Mouse (Mus musculus) hindbrain, embryonic 14.5 days (tissue): ENCODE measurements at regions not wholly inside any gene's neighbourhood (a gene's known extent, or its start where the extent isn't known, plus 50 kb on each side); places are given as distances from the start of the nearest gene placed in this dataset.
A peak's percentile ranks its signal among the peaks of the same experiment; 100 is the strongest.

Experiments
- ATAC-seq: fragments of 200-750 bp; cut with Nextera tagmentation; 2 replicates; pipeline ENCODE4 v1.8.0; 2017; ENCODE audit warnings: moderate number of reproducible peaks, mild to moderate bottlenecking, moderate TSS enrichment, moderate library complexity; ENCODE audit not compliant: low FRiP score
- DNase-seq: peaks from one replicate; pipeline ENCODE4 v3.0.0-alpha.2; 2015; ENCODE audit warnings: low spot score
- H3K27ac ChIP-seq: fragments of 300-500 bp; sonication (generic); 2 replicates; pipeline ENCODE4 v1.5.1; 2014; ENCODE audit warnings: mild to moderate bottlenecking, moderate library complexity
- H3K27me3 ChIP-seq: fragments of 300-500 bp; sonication (generic); 2 replicates; pipeline ENCODE4 v1.6.1; 2014; ENCODE audit warnings: mild to moderate bottlenecking, low read length, mixed read lengths; ENCODE audit not compliant: control insufficient read depth, insufficient read depth
- H3K36me3 ChIP-seq: fragments of 300-500 bp; sonication (generic); replicated peaks from 2 replicates; pipeline ENCODE4 v1.6.1; 2014; ENCODE audit not compliant: control insufficient read depth, insufficient read depth
- H3K4me1 ChIP-seq: fragments of 300-500 bp; sonication (generic); replicated peaks from 2 replicates; pipeline ENCODE4 v1.6.1; 2014; ENCODE audit warnings: antibody characterized with exemption, low read length, mixed read lengths; ENCODE audit not compliant: control insufficient read depth, insufficient read depth
- H3K4me2 ChIP-seq: fragments of 300-500 bp; sonication (generic); replicated peaks from 2 replicates; pipeline ENCODE4 v1.6.1; 2014; ENCODE audit warnings: mild to moderate bottlenecking, moderate library complexity
- H3K4me3 ChIP-seq: fragments of 300-500 bp; sonication (generic); replicated peaks from 2 replicates; pipeline ENCODE4 v1.5.1; 2014; ENCODE audit warnings: mild to moderate bottlenecking, low read length
- H3K9ac ChIP-seq: fragments of 300-500 bp; sonication (generic); 2 replicates; pipeline ENCODE4 v1.6.1; 2014
- H3K9me3 ChIP-seq: fragments of 300-500 bp; sonication (generic); 2 replicates; pipeline ENCODE4 v1.6.1; 2016; ENCODE audit warnings: low read length; ENCODE audit not compliant: control insufficient read depth
- WGBS: fragments of 180-500 bp; shearing (Covaris S2); extraction: QIAGEN DNeasy Blood & Tissue Kit; methylation state at CpG from one replicate; pipeline ENCODE4 v1.1.7; 2014; 5-methylcytosine and 5-hydroxymethylcytosine counted together

GRCm38 (mm10) chr6:88978970-88979369, 76.9 kb downstream of the Tpra1 start:
- H3K4me2 ChIP-seq: no peak overlapping the region
- H3K27ac ChIP-seq: no peak overlapping the region
- no peak overlapping the region for H3K9ac ChIP-seq
- no peak for ATAC-seq
- no peaks in the 10 kb centered on the region for H3K27me3 ChIP-seq
- no peaks in the 10 kb centered on the region for H3K9me3 ChIP-seq
- peaks cover 48% of the 10 kb centered on the region for H3K4me1 ChIP-seq
- DNase-seq: no peak
- H3K36me3 ChIP-seq: no peaks in the 10 kb centered on the region
- WGBS: 20% methylated on average over 4 of the region's 4 CpGs
- no peak overlapping the region for H3K4me3 ChIP-seq

DNA sequence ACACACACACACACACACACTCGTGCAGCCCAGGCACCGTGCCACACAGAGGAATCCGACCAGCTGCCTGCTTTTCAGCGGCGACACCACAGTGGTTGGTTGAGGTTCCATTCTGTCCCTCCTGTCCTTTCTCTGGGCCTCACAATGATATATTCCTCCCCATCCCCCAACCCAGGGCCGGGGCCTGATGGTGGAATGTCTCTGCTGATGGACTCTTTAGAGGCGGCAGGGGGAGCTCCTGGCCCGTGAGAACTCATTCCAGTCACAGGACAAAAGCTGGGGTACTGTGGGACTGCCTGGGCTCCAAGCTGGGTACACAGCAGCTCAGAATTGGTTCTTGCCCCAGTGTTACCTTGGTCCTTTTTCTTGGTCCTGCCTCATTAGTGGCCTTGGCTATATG, 78.1 kb downstream of the Tpra1 start:
- peak overlapping the region; percentile 27 for H3K27ac ChIP-seq
- H3K4me2 ChIP-seq: no peak overlapping the region
- H3K27me3 ChIP-seq: no peaks in the 10 kb centered on the region
- H3K4me1 ChIP-seq: peaks cover 37% of the 10 kb centered on the region
- peak; percentile 86 for ATAC-seq
- no peaks in the 10 kb centered on the region for H3K9me3 ChIP-seq
- peak overlapping the region; percentile 7; the same call in 1 of the 2 replicates for H3K9ac ChIP-seq
- no peak overlapping the region for H3K4me3 ChIP-seq
- WGBS: 1% methylated on average over 8 of the region's 8 CpGs
- DNase-seq: peak; percentile 86
- no peaks in the 10 kb centered on the region for H3K36me3 ChIP-seq

- no peak overlapping the region; the same call in 1 of the 2 replicates for H3K4me2 ChIP-seq
Measured at GRCm38 (mm10) chr6:88981544-88981943, 79.5 kb downstream of the Tpra1 start.

DNA sequence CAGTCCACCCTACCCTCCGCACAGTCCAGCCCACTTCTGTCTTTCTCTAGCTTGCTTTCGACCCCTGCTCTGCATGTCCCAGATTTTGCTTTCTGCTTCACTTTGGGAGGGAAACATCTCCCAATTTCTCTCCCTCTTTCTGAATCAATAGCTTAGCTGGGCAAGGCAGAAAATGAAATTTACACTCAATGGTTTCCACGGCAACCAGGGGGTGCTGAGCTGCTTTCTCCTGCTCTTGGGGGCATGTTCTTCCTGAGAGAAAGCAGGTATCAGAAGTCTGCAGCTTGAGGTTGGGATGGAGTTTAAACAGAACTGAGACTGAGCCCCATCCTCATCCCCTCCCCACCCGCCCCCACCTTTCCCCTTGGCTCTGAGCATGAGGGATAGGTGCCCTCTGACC, 82.1 kb downstream of the Tpra1 start:
- H3K27me3 ChIP-seq: no peaks in the 10 kb centered on the region
- no peak for ATAC-seq
- no peak overlapping the region for H3K4me3 ChIP-seq
- H3K9me3 ChIP-seq: no peaks in the 10 kb centered on the region
- H3K36me3 ChIP-seq: no peaks in the 10 kb centered on the region
- peaks cover 11% of the 10 kb centered on the region for H3K4me1 ChIP-seq
- H3K9ac ChIP-seq: no peak overlapping the region
- no peak overlapping the region for H3K27ac ChIP-seq
- no peak overlapping the region for H3K4me2 ChIP-seq
- WGBS: 72% methylated on average over 4 of the region's 4 CpGs
- no peak for DNase-seq

More at GRCm38 (mm10) chr6:88981544-88981943, 79.5 kb downstream of the Tpra1 start:
- H3K27ac ChIP-seq: no peak overlapping the region
- H3K9me3 ChIP-seq: no peaks in the 10 kb centered on the region
- H3K4me3 ChIP-seq: no peak overlapping the region
- H3K36me3 ChIP-seq: no peaks in the 10 kb centered on the region
- peak; percentile 53 for DNase-seq
- peak overlapping the region; percentile 30 for H3K9ac ChIP-seq
- peak; percentile 11; the same call in 1 of the 2 replicates for ATAC-seq
- H3K4me1 ChIP-seq: peaks cover 32% of the 10 kb centered on the region
- 4% methylated on average over 7 of the region's 7 CpGs for WGBS
- H3K27me3 ChIP-seq: no peaks in the 10 kb centered on the region

DNA sequence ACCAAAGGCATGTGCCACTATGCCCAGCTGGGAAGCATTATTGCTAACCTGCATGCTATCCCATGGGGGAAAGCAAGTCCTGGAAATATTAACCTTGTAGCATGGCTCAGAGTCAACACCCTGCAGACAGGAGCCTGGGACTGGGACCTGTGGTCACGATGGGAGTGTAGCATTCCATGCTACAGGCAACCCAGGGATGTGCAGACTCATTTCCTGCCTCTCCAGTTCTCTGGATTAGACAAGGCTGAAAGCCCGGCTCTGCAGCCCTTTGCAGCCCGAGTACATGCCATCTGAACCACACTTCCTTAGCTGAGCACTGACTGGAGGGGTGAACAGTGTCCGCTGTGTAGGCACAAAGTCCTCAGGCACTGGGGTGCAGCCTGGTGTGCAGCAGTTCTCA, 82.8 kb downstream of the Tpra1 start:
- Histone ChIP-seq H3K9ac (no peak overlapping the region), H3K4me2 (no peak overlapping the region), H3K27me3 (no peaks in the 10 kb centered on the region), H3K36me3 (no peaks in the 10 kb centered on the region), H3K4me3 (no peak overlapping the region), H3K9me3 (no peaks in the 10 kb centered on the region), H3K4me1 (peaks cover 9% of the 10 kb centered on the region), H3K27ac (no peak overlapping the region)
- no peak for DNase-seq
- 65% methylated on average over 4 of the region's 4 CpGs for WGBS
- no peak for ATAC-seq

DNA sequence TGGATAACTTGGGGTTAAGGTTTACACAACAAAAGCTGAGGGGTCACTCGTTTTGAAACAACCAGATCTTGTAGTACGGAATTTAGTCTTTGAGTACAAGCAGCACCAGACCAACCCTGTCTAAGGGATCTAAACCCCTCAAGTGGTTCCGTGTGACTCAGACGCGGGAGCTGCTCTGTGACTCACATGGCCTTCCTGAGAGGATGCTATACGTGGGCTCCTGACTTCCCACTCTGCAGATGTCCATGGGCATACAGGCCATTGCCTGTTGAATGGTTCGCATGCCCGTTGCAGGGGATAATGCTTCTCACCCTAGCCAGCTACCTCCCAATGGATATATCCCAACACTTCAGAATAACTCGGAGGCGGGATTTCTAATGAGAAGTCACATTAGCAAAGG, 86.5 kb downstream of the Tpra1 start:
- no peak overlapping the region for H3K4me2 ChIP-seq
- no peak for ATAC-seq
- no peaks in the 10 kb centered on the region for H3K9me3 ChIP-seq
- no peaks in the 10 kb centered on the region; the same call in 1 of the 2 replicates for H3K4me1 ChIP-seq
- no peak overlapping the region for H3K4me3 ChIP-seq
- no peak overlapping the region for H3K9ac ChIP-seq
- no peaks in the 10 kb centered on the region for H3K27me3 ChIP-seq
- no peak for DNase-seq
- H3K36me3 ChIP-seq: no peaks in the 10 kb centered on the region
- WGBS: 93% methylated on average over 10 of the region's 10 CpGs
- no peak overlapping the region for H3K27ac ChIP-seq

- ATAC-seq: no peak
- Histone ChIP-seq H3K36me3 (no peaks in the 10 kb centered on the region), H3K27ac (no peak overlapping the region), H3K9me3 (no peaks in the 10 kb centered on the region), H3K4me3 (no peak overlapping the region), H3K9ac (no peak overlapping the region), H3K4me1 (no peaks in the 10 kb centered on the region), H3K27me3 (no peaks in the 10 kb centered on the region), H3K4me2 (no peak overlapping the region)
- DNase-seq: no peak
- WGBS: 70% methylated on average over 6 of the region's 6 CpGs
Measured at GRCm38 (mm10) chr6:88989617-88990299, 87.7 kb downstream of the Tpra1 start.

- Histone ChIP-seq H3K9ac (no peak overlapping the region), H3K36me3 (no peaks in the 10 kb centered on the region), H3K4me3 (no peak overlapping the region), H3K9me3 (no peaks in the 10 kb centered on the region), H3K27me3 (no peaks in the 10 kb centered on the region), H3K27ac (no peak overlapping the region), H3K4me2 (no peak overlapping the region), H3K4me1 (no peaks in the 10 kb centered on the region)
- DNase-seq: no peak
- ATAC-seq: no peak
- 53% methylated on average over 1 of the region's 1 CpGs for WGBS
Measured at GRCm38 (mm10) chr6:88990300-88990685, 88.2 kb downstream of the Tpra1 start.

GRCm38 (mm10) chr6:88995077-88995476, 93.0 kb downstream of the Tpra1 start:
- WGBS: 89% methylated on average over 3 of the region's 3 CpGs
- ATAC-seq: no peak
- H3K4me3 ChIP-seq: no peak overlapping the region

More at GRCm38 (mm10) chr6:88995077-88995476, 93.0 kb downstream of the Tpra1 start:
- no peak for DNase-seq
- Histone ChIP-seq H3K27ac (no peak overlapping the region), H3K27me3 (peaks cover 6% of the 10 kb centered on the region; the same call in 1 of the 2 replicates), H3K4me1 (no peaks in the 10 kb centered on the region), H3K36me3 (no peaks in the 10 kb centered on the region), H3K9me3 (no peaks in the 10 kb centered on the region), H3K9ac (no peak overlapping the region), H3K4me2 (no peak overlapping the region)
